Mouse (Mus musculus): Measurements from ENCODE around the gene Zfp663.
A peak's percentile ranks its signal among the peaks of the same experiment; 100 is the strongest.

DNA sequence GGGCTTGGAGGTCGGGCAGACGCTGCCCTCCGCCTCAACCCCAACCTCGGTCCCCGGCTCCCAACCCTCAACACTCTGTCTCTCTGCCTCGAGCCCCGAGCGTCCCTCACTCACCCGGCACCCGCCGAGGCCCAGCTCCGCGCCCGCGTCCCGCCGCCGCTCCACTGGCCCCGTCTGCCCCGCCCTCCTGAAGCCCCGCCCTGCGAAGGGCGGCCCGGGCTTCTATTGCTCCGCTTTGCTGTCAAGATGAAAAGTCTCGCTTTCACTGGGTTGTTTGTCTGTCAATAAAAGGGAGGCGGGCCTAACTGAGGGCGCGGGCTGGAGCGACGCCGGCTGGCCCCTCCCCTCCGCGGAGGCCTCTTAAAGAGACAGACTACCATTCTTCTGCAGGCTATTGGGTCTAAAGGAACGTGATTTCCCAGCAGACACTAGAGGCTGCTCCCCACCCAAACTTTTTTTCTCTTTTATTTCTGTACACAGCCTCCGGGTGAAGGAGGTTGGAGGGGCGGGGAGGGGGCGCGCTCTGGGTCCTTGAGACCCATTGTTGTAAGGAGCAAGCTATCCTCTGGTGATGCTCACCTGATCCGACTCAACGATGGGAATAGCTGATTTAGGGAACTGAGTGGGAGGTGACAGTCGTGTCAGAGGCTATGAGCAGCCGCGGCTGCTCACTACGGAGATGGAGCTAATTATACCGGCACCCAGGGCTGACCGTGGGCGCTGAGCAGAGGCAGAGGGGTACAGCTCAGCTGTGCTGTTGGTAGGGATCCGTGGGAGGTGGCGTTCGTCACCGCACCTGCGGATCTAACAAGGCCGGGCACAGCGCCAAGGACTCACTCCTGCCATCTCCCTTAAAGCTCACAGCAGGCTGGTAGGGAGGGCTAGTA lies 42.0 kb downstream of the Zfp663 start, which contains the start of gene Elmo2:
- TF ChIP-seq POLR2A (IDR thresholded peaks at IDR 0.05; ENCODE audit: insufficient read length, low read depth), result peak; percentile 81
- TF ChIP-seq POLR2AphosphoS2 (IDR thresholded peaks at IDR 0.05; ENCODE audit: insufficient read length, low read depth), result peak; percentile 76
- TF ChIP-seq MYOD1 (IDR thresholded peaks at IDR 0.05; ENCODE audit: control insufficient read depth in 1 of 3, insufficient read length in 2 of 3, low read depth in 2 of 3), result peak in 1 of 3 experiments; percentile 88
- TF ChIP-seq REST (IDR thresholded peaks at IDR 0.05; ENCODE audit: insufficient read depth, insufficient read length), result no peak
- peak; percentile 64 for TF ChIP-seq E2F4 (IDR thresholded peaks at IDR 0.05; ENCODE audit: insufficient read depth)
- TF ChIP-seq USF1 (IDR thresholded peaks at IDR 0.05; ENCODE audit: low read depth), result no peak
- TF ChIP-seq TCF12 (IDR thresholded peaks at IDR 0.05; ENCODE audit: insufficient read depth, poor library complexity, severe bottlenecking), result no peak
- no peak for TF ChIP-seq MAX (IDR thresholded peaks at IDR 0.05; ENCODE audit: low read depth)
- TF ChIP-seq SRF (IDR thresholded peaks at IDR 0.05; ENCODE audit: control insufficient read depth, insufficient read length, low read depth), result peak; percentile 44
- no peak for TF ChIP-seq CEBPB (IDR thresholded peaks at IDR 0.05; ENCODE audit: insufficient read depth, poor library complexity, severe bottlenecking)
- no peak for TF ChIP-seq TCF3 (IDR thresholded peaks at IDR 0.05; ENCODE audit: insufficient read length, low read depth)
- TF ChIP-seq MYOG (IDR thresholded peaks at IDR 0.05; ENCODE audit: control insufficient read depth in 1 of 3, insufficient read depth in 1 of 3, insufficient read length in 2 of 3, low read depth in 2 of 3), result peak in 1 of 3 experiments; percentile 47
